Comparison of ENCODE assay signal across 20 mouse cellular contexts in genomic region chr5:52357175-52357754, GRCm38 (mm10). TPM values are rescaled to one million over a fixed set of nuclear protein-coding genes. Genes with fewer than 3 reads are reported as not detected.
DNase-seq lines count a peak whose midpoint lies in the region; ATAC-seq and TF ChIP-seq lines count a peak whose summit lies in the region.
"Had no signal": no experiment of that assay in that cellular context is flagged by ENCODE, and none has a peak within 500 bp of the region (broad histone marks: within the 10 kb centered on the region; RNA-seq: fewer than 3 reads in every experiment).

No protein-coding gene starts in this region.

- no peak for DNase-seq in limb, embryonic 10.5 days (ENCODE audit: low spot score)
- peak; percentile 22 for DNase-seq in R1 (ENCODE audit: low read depth, low spot score)
- DNase-seq in kidney, adult 2 months, result peak; percentile 59
- DNase-seq in kidney, postnatal 14 days, result peak; percentile 75
- DNase-seq in cerebellum, postnatal 10 days, result no peak
- no peak for DNase-seq in cerebellum, postnatal 14 days
- DNase-seq in thymus, postnatal 25 days, result no peak
- DNase-seq: adrenal gland, adult 2 months; cerebellum, adult 11-12 months; cerebellum, postnatal 25 days; forebrain, postnatal 0 days; lung, postnatal 10 days; right cerebral cortex, postnatal 25 days had no signal

- H3K27ac ChIP-seq in limb, embryonic 12.5 days, result no peak overlapping the region
- no peak overlapping the region for H3K27ac ChIP-seq in limb, embryonic 10.5 days
- no peak overlapping the region for H3K27ac ChIP-seq in kidney, adult 2 months (ENCODE audit: insufficient read depth, low read depth, low read length)
- H3K27ac ChIP-seq: embryonic facial prominence, embryonic 12.5 days; heart, embryonic 10.5 days; kidney, postnatal 0 days; liver, embryonic 15.5 days; midbrain, embryonic 12.5 days had no signal

- TF ChIP-seq CTCF in kidney, adult 2 months (conservative IDR thresholded peaks at IDR 0.05; ENCODE audit: insufficient read depth, insufficient read length, low read depth, low read length), result no peak

- WGBS in limb, embryonic 12.5 days, result 47% methylated on average over 9 of the region's 9 CpGs
- WGBS in limb, embryonic 10.5 days, result 70% methylated on average over 9 of the region's 9 CpGs
- WGBS in kidney, adult 2 months, result 43% methylated on average over 9 of the region's 9 CpGs

- TF ChIP-seq POLR2A in kidney, adult 2 months (IDR thresholded peaks at IDR 0.05; ENCODE audit: low read depth, low read length), result no peak

- no peak overlapping the region for H3K9ac ChIP-seq in limb, embryonic 12.5 days (replicated peaks)
- H3K9ac ChIP-seq: embryonic facial prominence, embryonic 12.5 days; forebrain, postnatal 0 days; liver, embryonic 15.5 days; midbrain, embryonic 12.5 days had no signal

- H3K36me3 ChIP-seq in limb, embryonic 12.5 days, result no peaks in the 10 kb centered on the region
- H3K36me3 ChIP-seq in limb, embryonic 10.5 days, result no peaks in the 10 kb centered on the region
- no peaks in the 10 kb centered on the region for H3K36me3 ChIP-seq in kidney, adult 2 months (ENCODE audit: control insufficient read depth, insufficient read depth, low read length)
- H3K36me3 ChIP-seq: embryonic facial prominence, embryonic 12.5 days; heart, embryonic 10.5 days; liver, embryonic 15.5 days; midbrain, embryonic 12.5 days had no signal

- peak; percentile 15; the same call in 1 of the 2 replicates for ATAC-seq in limb, embryonic 12.5 days (ENCODE audit: insufficient number of reproducible peaks, insufficient read depth, low FRiP score, low TSS enrichment, low read depth)
- ATAC-seq: forebrain, postnatal 0 days; hindbrain, embryonic 16.5 days had no signal

- H3K4me1 ChIP-seq in limb, embryonic 12.5 days (replicated peaks), result peaks cover 12% of the 10 kb centered on the region
- peaks cover 9% of the 10 kb centered on the region; the same call in 1 of the 2 replicates for H3K4me1 ChIP-seq in limb, embryonic 10.5 days
- H3K4me1 ChIP-seq in kidney, adult 2 months (ENCODE audit: control insufficient read depth, insufficient read depth, low read length), result peaks cover 20% of the 10 kb centered on the region; the same call in 1 of the 2 replicates

- no peaks in the 10 kb centered on the region for H3K9me3 ChIP-seq in limb, embryonic 12.5 days
- no peaks in the 10 kb centered on the region for H3K9me3 ChIP-seq in limb, embryonic 10.5 days (replicated peaks)
- H3K9me3 ChIP-seq: embryonic facial prominence, embryonic 12.5 days; heart, embryonic 10.5 days; liver, embryonic 15.5 days; midbrain, embryonic 12.5 days had no signal

- peaks cover 55% of the 10 kb centered on the region for H3K27me3 ChIP-seq in limb, embryonic 12.5 days
- H3K27me3 ChIP-seq in limb, embryonic 10.5 days (ENCODE audit: low read depth, poor library complexity, severe bottlenecking), result no peaks in the 10 kb centered on the region
- no peaks in the 10 kb centered on the region for H3K27me3 ChIP-seq in kidney, adult 2 months (replicated peaks; ENCODE audit: control insufficient read depth, insufficient read depth, low read length)
- H3K27me3 ChIP-seq: embryonic facial prominence, embryonic 12.5 days; liver, embryonic 15.5 days; midbrain, embryonic 12.5 days had no signal

- no peak overlapping the region for H3K4me2 ChIP-seq in limb, embryonic 12.5 days
- H3K4me2 ChIP-seq: embryonic facial prominence, embryonic 12.5 days; liver, embryonic 15.5 days; midbrain, embryonic 12.5 days had no signal

- H3K4me3 ChIP-seq in limb, embryonic 12.5 days (replicated peaks), result no peak overlapping the region
- H3K4me3 ChIP-seq in limb, embryonic 10.5 days, result no peak overlapping the region
- no peak overlapping the region for H3K4me3 ChIP-seq in kidney, adult 2 months (ENCODE audit: insufficient read depth, low read depth, low read length)
- H3K4me3 ChIP-seq: embryonic facial prominence, embryonic 12.5 days; heart, embryonic 10.5 days; liver, embryonic 15.5 days; midbrain, embryonic 12.5 days had no signal

RNA-seq across cellular contexts. Expression of gene Sod3, which starts 6.3 kb away (rescaled TPM):
- polyA plus RNA-seq in limb, embryonic 12.5 days (2016; fragmentation: Nextera tagmentation; extraction: Ambion mirVana), result 0.18 TPM in 1 of 2 replicates, not detected in the other
- polyA plus RNA-seq in limb, embryonic 10.5 days (2016; fragmentation: Nextera tagmentation; extraction: Ambion mirVana), result 0.05 TPM in 1 of 2 replicates, not detected in the other
- 347 and 350 TPM in 2 replicates for polyA plus RNA-seq in kidney, adult 2 months (2012; rRNA removed)

Comparison
In these comparisons a context has a peak if more than half of its experiments do, and no peak if none do; other contexts are left out.
1. DNase-seq: peak in R1 (single experiment), kidney, adult 2 months (single experiment) and kidney, postnatal 14 days (single experiment); none in limb, embryonic 10.5 days (single experiment), cerebellum, postnatal 10 days (0 of 2), cerebellum, postnatal 14 days (0 of 2) and thymus, postnatal 25 days (single experiment).
2. RNA of gene Sod3, which starts 6.3 kb away (polyA plus RNA-seq): 347 to 350 TPM in kidney, adult 2 months; 0.18 TPM in limb, embryonic 12.5 days and 0.05 TPM in limb, embryonic 10.5 days; every median in the first group is over 100 times any median in the second.